Mouse (Mus musculus) G1E (cell line): Measurements from ENCODE around the gene Fam184b.

ENCODE experiments used
- CTCF ChIP-seq: IDR thresholded peaks from 2 replicates; pipeline ENCODE4 v1.5.1; 2012; ENCODE audit warnings: low read depth, low read length, inconsistent platforms, mixed read lengths
- GATA1 ChIP-seq: IDR thresholded peaks from 2 replicates; pipeline ENCODE4 v1.6.1; 2012; ENCODE audit warnings: borderline replicate concordance, low read length, inconsistent platforms, mixed read lengths
- GATA2 ChIP-seq: IDR thresholded peaks from 2 replicates; pipeline ENCODE4 v1.6.1; 2012; ENCODE audit warnings: low read depth, low read length, inconsistent platforms, borderline replicate concordance
- POLR2AphosphoS5 ChIP-seq: IDR thresholded peaks from 2 replicates; pipeline ENCODE4 v1.6.1; 2012; ENCODE audit warnings: low read depth, low read length, inconsistent platforms; ENCODE audit not compliant: insufficient replicate concordance
- TAL1 ChIP-seq: conservative IDR thresholded peaks from 2 replicates; pipeline ENCODE4 v1.6.1; 2012; ENCODE audit warnings: low read depth, low read length, inconsistent platforms, mixed read lengths

DNA sequence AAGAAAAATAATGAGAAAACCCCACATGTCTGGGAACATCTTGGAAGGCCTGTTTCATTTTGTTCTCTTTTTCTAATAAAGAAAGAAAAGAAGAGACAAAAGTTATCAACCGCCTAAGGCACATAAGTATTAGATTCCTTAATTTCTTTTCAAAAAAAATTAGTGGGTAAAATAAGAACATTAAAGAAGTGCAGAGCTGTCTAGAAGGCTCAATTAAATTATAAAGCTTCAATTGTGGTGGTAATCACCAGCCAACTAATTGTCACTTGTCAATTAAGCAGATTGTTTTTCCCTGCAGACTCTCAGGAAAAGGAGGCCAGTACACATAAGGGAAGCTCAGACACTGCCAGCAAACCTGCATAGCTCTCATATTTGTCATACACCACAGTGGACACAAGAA, 73.6 kb downstream of the Fam184b start:
- TF ChIP-seq CTCF (no peak), TAL1 (no peak), GATA1 (no peak), POLR2AphosphoS5 (no peak), GATA2 (no peak)
